Mouse (Mus musculus): ENCODE data around the gene Ppp1r27. TPM values are rescaled to one million over a fixed set of nuclear protein-coding genes. Genes with fewer than 3 reads are reported as not detected.
"Not testable (repeated sequence)": the region's sequence is repeated elsewhere in the genome, so short reads cannot be mapped to it uniquely, and the experiment has no call there.

Ppp1r27 gene
- 0.29 TPM in 1 of 2 replicates, not detected in the other for polyA plus RNA-seq (2014; fragmentation: Nextera tagmentation; extraction: Ambion mirVana)

GRCm38 (mm10) chr11:120550810-120551440 lies at the start of gene Ppp1r27:
Ppp1r27 (minus strand) TSS chr11:120551132.
- DNase-seq (ENCODE audit: low spot score) = no peak
- no peak for ATAC-seq (ENCODE audit: low FRiP score)
- H3K9ac ChIP-seq = peak within 1 kb of the TSS; percentile 98
- peak within 1 kb of the TSS; percentile 86 for H3K27ac ChIP-seq
- peaks cover 15% of the 10 kb centered on the region for H3K4me1 ChIP-seq (replicated peaks; ENCODE audit: control insufficient read depth, insufficient read depth, low read length)
- H3K9me3 ChIP-seq (ENCODE audit: control insufficient read depth, low read length) = no peaks in the 10 kb centered on the region
- H3K27me3 ChIP-seq (ENCODE audit: control insufficient read depth, insufficient read depth, low read length) = no peaks in the 10 kb centered on the region
- 94% methylated on average over 28 of the region's 28 CpGs for WGBS
- peak within 1 kb of the TSS; percentile 77 for H3K4me2 ChIP-seq (replicated peaks)
- H3K4me3 ChIP-seq (replicated peaks; ENCODE audit: low read length) = peak within 1 kb of the TSS; percentile 96
- H3K36me3 ChIP-seq (replicated peaks; ENCODE audit: control insufficient read depth, insufficient read depth) = no peaks in the 10 kb centered on the region

GRCm38 (mm10) chr11:120600716-120601115 lies 49.8 kb upstream of the Ppp1r27 start:
- H3K4me3 ChIP-seq (replicated peaks; ENCODE audit: low read length) = no peak overlapping the region
- H3K9ac ChIP-seq = no peak overlapping the region
- no peaks in the 10 kb centered on the region for H3K27me3 ChIP-seq (ENCODE audit: control insufficient read depth, insufficient read depth, low read length)
- ATAC-seq (ENCODE audit: low FRiP score) (no peak), DNase-seq (ENCODE audit: low spot score) (no peak)
- no peaks in the 10 kb centered on the region for H3K9me3 ChIP-seq (ENCODE audit: control insufficient read depth, low read length)
- H3K4me2 ChIP-seq (replicated peaks) = no peak overlapping the region
- 97% methylated on average over 3 of the region's 3 CpGs for whole genome bisulfite sequencing
- H3K4me1 ChIP-seq (replicated peaks; ENCODE audit: control insufficient read depth, insufficient read depth, low read length) = peaks cover 21% of the 10 kb centered on the region
- H3K27ac ChIP-seq = no peak overlapping the region
- H3K36me3 ChIP-seq (replicated peaks; ENCODE audit: control insufficient read depth, insufficient read depth) = peaks cover 67% of the 10 kb centered on the region

- ATAC-seq (ENCODE audit: low FRiP score) = no peak
- 50% methylated on average over 17 of the region's 17 CpGs for WGBS
- Histone ChIP-seq H3K27ac (peak overlapping the region; percentile 91), H3K9ac (peak overlapping the region; percentile 98), H3K4me2 (replicated peaks) (peak overlapping the region; percentile 88), H3K4me1 (replicated peaks; ENCODE audit: control insufficient read depth, insufficient read depth, low read length) (peaks cover 21% of the 10 kb centered on the region), H3K4me3 (replicated peaks; ENCODE audit: low read length) (peak overlapping the region; percentile 96), H3K27me3 (ENCODE audit: control insufficient read depth, insufficient read depth, low read length) (no peaks in the 10 kb centered on the region), H3K36me3 (replicated peaks; ENCODE audit: control insufficient read depth, insufficient read depth) (peaks cover 67% of the 10 kb centered on the region), H3K9me3 (ENCODE audit: control insufficient read depth, low read length) (no peaks in the 10 kb centered on the region)
- DNase-seq (ENCODE audit: low spot score) = no peak
Measured at GRCm38 (mm10) chr11:120598990-120599549, 48.1 kb upstream of the Ppp1r27 start.

- H3K27ac ChIP-seq = peak within 1 kb of the TSS; percentile 91
- WGBS = 1% methylated on average over 83 of the region's 88 CpGs
- no peaks in the 10 kb centered on the region for H3K27me3 ChIP-seq (ENCODE audit: control insufficient read depth, insufficient read depth, low read length)
- peak within 1 kb of the TSS; percentile 88 for H3K4me2 ChIP-seq (replicated peaks)
- H3K9me3 ChIP-seq (ENCODE audit: control insufficient read depth, low read length) = no peaks in the 10 kb centered on the region
- peaks cover 68% of the 10 kb centered on the region for H3K36me3 ChIP-seq (replicated peaks; ENCODE audit: control insufficient read depth, insufficient read depth)
- ATAC-seq (ENCODE audit: low FRiP score) (peak; percentile 98), DNase-seq (ENCODE audit: low spot score) (peak; percentile 97)
- H3K4me1 ChIP-seq (replicated peaks; ENCODE audit: control insufficient read depth, insufficient read depth, low read length) = peaks cover 21% of the 10 kb centered on the region
- H3K4me3 ChIP-seq (replicated peaks; ENCODE audit: low read length) = peak within 1 kb of the TSS; percentile 96
- peak within 1 kb of the TSS; percentile 98 for H3K9ac ChIP-seq
Measured at GRCm38 (mm10) chr11:120598283-120598989, 47.5 kb upstream of the Ppp1r27 start, which contains the start of the genes Alyref and Anapc11. Alyref (minus strand) TSS chr11:120598365. Anapc11 (plus strand) TSS chr11:120598421.

- no peaks in the 10 kb centered on the region for H3K9me3 ChIP-seq (ENCODE audit: control insufficient read depth, low read length)
- H3K4me1 ChIP-seq (replicated peaks; ENCODE audit: control insufficient read depth, insufficient read depth, low read length) = peaks cover 21% of the 10 kb centered on the region
- 5% methylated on average over 95 of the region's 99 CpGs for WGBS
- H3K4me3 ChIP-seq (replicated peaks; ENCODE audit: low read length) = peak overlapping the region; percentile 96
- H3K27ac ChIP-seq = peak overlapping the region; percentile 91
- H3K36me3 ChIP-seq (replicated peaks; ENCODE audit: control insufficient read depth, insufficient read depth) = peaks cover 68% of the 10 kb centered on the region
- no peaks in the 10 kb centered on the region for H3K27me3 ChIP-seq (ENCODE audit: control insufficient read depth, insufficient read depth, low read length)
- peak; percentile 57; the same call in 1 of the 2 replicates for ATAC-seq (ENCODE audit: low FRiP score)
- peak overlapping the region; percentile 88 for H3K4me2 ChIP-seq (replicated peaks)
- DNase-seq (ENCODE audit: low spot score) = no peak
- H3K9ac ChIP-seq = peak overlapping the region; percentile 98
Measured at GRCm38 (mm10) chr11:120597240-120598235, 46.6 kb upstream of the Ppp1r27 start.

- H3K4me2 ChIP-seq (replicated peaks) = no peak overlapping the region
- H3K9me3 ChIP-seq (ENCODE audit: control insufficient read depth, low read length) = no peaks in the 10 kb centered on the region
- no peaks in the 10 kb centered on the region for H3K27me3 ChIP-seq (ENCODE audit: control insufficient read depth, insufficient read depth, low read length)
- DNase-seq (ENCODE audit: low spot score) = no peak
- no peak for ATAC-seq (ENCODE audit: low FRiP score)
- H3K27ac ChIP-seq = no peak overlapping the region
- no peak overlapping the region for H3K4me3 ChIP-seq (replicated peaks; ENCODE audit: low read length)
- peaks cover 92% of the 10 kb centered on the region for H3K36me3 ChIP-seq (replicated peaks; ENCODE audit: control insufficient read depth, insufficient read depth)
- WGBS = 94% methylated on average over 6 of the region's 6 CpGs
- no peaks in the 10 kb centered on the region for H3K4me1 ChIP-seq (replicated peaks; ENCODE audit: control insufficient read depth, insufficient read depth, low read length)
- no peak overlapping the region for H3K9ac ChIP-seq
Measured at GRCm38 (mm10) chr11:120588531-120588930, 37.6 kb upstream of the Ppp1r27 start.

- Histone ChIP-seq H3K27ac (no peak overlapping the region), H3K4me2 (replicated peaks) (no peak overlapping the region), H3K4me3 (replicated peaks; ENCODE audit: low read length) (no peak overlapping the region), H3K36me3 (replicated peaks; ENCODE audit: control insufficient read depth, insufficient read depth) (peaks cover 56% of the 10 kb centered on the region), H3K4me1 (replicated peaks; ENCODE audit: control insufficient read depth, insufficient read depth, low read length) (peaks cover 18% of the 10 kb centered on the region), H3K9me3 (ENCODE audit: control insufficient read depth, low read length) (no peaks in the 10 kb centered on the region), H3K9ac (no peak overlapping the region), H3K27me3 (ENCODE audit: control insufficient read depth, insufficient read depth, low read length) (no peaks in the 10 kb centered on the region)
- DNase-seq (ENCODE audit: low spot score) = no peak
- no peak for ATAC-seq (ENCODE audit: low FRiP score)
- 97% methylated on average over 1 of the region's 1 CpGs for WGBS
Measured at GRCm38 (mm10) chr11:120583937-120584336, 33.0 kb upstream of the Ppp1r27 start.

- not testable (repeated sequence) for H3K9ac ChIP-seq; H3K9me3 ChIP-seq (ENCODE audit: control insufficient read depth, low read length); H3K27me3 ChIP-seq (ENCODE audit: control insufficient read depth, insufficient read depth, low read length); ATAC-seq (ENCODE audit: low FRiP score); H3K4me3 ChIP-seq (replicated peaks; ENCODE audit: low read length); H3K4me2 ChIP-seq (replicated peaks); DNase-seq (ENCODE audit: low spot score)
- H3K27ac ChIP-seq = peak overlapping the region; percentile 94
- H3K4me1 ChIP-seq (replicated peaks; ENCODE audit: control insufficient read depth, insufficient read depth, low read length) = peaks cover 18% of the 10 kb centered on the region
- peaks cover 56% of the 10 kb centered on the region for H3K36me3 ChIP-seq (replicated peaks; ENCODE audit: control insufficient read depth, insufficient read depth)
- 95% methylated on average over 2 of the region's 2 CpGs for WGBS
Measured at GRCm38 (mm10) chr11:120582982-120583293, 32.0 kb upstream of the Ppp1r27 start.

All from hindbrain, embryonic 14.5 days (tissue).